Mouse (Mus musculus) kidney, adult 2 months (tissue): ENCODE results near the gene Tas2r119. TPM values are rescaled to one million over a fixed set of nuclear protein-coding genes. Genes with fewer than 3 reads are reported as not detected.

ENCODE experiments used
- DNase-seq: peaks from one replicate; pipeline ENCODE4 v3.0.0; 2021
- H3K27ac ChIP-seq: fragments of 200-500 bp; 2 replicates; pipeline ENCODE4 v1.5.1; 2012; ENCODE audit warnings: low read depth, low read length, control low read depth, inconsistent platforms; ENCODE audit not compliant: insufficient read depth
- H3K27me3 ChIP-seq: fragments of 200-500 bp; replicated peaks from 2 replicates; pipeline ENCODE4 v1.6.1; 2012; ENCODE audit warnings: mild to moderate bottlenecking, moderate library complexity, low read length, inconsistent platforms; ENCODE audit not compliant: control insufficient read depth, insufficient read depth
- H3K36me3 ChIP-seq: fragments of 200-500 bp; 2 replicates; pipeline ENCODE4 v1.6.1; 2012; ENCODE audit warnings: mild to moderate bottlenecking, moderate library complexity, low read length, inconsistent platforms; ENCODE audit not compliant: control insufficient read depth, insufficient read depth
- H3K4me1 ChIP-seq: fragments of 200-500 bp; 2 replicates; pipeline ENCODE4 v1.6.1; 2011; ENCODE audit warnings: low read length; ENCODE audit not compliant: control insufficient read depth, insufficient read depth
- H3K4me3 ChIP-seq: fragments of 200-500 bp; 2 replicates; pipeline ENCODE4 v1.5.1; 2011; ENCODE audit warnings: mild to moderate bottlenecking, low read depth, low read length, control low read depth; ENCODE audit not compliant: insufficient read depth
- CTCF ChIP-seq: fragments of 200-500 bp; conservative IDR thresholded peaks from 2 replicates; pipeline ENCODE4 v1.5.1; 2011; ENCODE audit warnings: low read depth, mild to moderate bottlenecking, control low read depth, low read length, moderate library complexity, mixed read lengths; ENCODE audit not compliant: insufficient read depth, insufficient read length
- POLR2A ChIP-seq: fragments of 200-500 bp; IDR thresholded peaks from one replicate; pipeline ENCODE4 v1.6.1; 2011; ENCODE audit warnings: low read depth, low read length, control low read depth
- WGBS: fragments of 180-500 bp; shearing (Covaris S2); methylation state at CpG from one replicate; pipeline ENCODE4 v1.1.7; 2018; 5-methylcytosine and 5-hydroxymethylcytosine counted together
- polyA plus RNA-seq: library from polyadenylated mRNA; depleted of rRNA; stranded (reverse); fragments of >200 nt; gene quantifications from 2 replicates; pipeline ENCODE4 v1.2.3, GENCODE M21; 2012; rRNA removed

The Tas2r119 gene
- polyA plus RNA-seq: not detected in 2 replicates

- Histone ChIP-seq H3K4me3 (no peak within 1 kb of the TSS), H3K36me3 (no peaks in the 10 kb centered on the region), H3K27ac (no peak within 1 kb of the TSS), H3K4me1 (peaks cover 3% of the 10 kb centered on the region; the same call in 1 of the 2 replicates), H3K27me3 (no peaks in the 10 kb centered on the region)
- TF ChIP-seq POLR2A (no peak), CTCF (no peak)
- WGBS: 93% methylated on average over 4 of the region's 4 CpGs
- DNase-seq: no peak
These were observed at the start of gene Tas2r119 for GRCm38 (mm10) chr15:32176989-32177388. Tas2r119 (plus strand) TSS chr15:32177289.

DNA sequence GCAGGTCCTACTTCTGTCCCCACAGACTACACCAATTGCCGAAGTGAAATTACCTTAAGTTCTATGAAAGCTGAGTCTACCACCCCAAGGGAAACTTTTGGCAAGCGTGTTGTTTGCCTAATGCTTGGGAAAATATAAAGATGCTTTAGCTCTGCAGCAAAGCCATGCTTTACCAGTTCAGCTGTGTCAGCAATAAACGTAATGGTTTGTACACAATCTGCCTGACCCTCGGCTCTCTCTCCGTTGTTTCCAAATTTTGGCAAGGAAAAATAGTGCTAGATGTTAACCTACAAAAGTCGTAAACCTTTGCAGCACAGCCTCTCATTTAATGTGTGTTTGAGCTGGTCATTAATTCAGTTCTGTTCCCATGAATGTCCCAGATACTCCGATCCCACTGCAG is 44.8 kb upstream of the Tas2r119 start:
- Histone ChIP-seq H3K4me1 (no peaks in the 10 kb centered on the region), H3K36me3 (no peaks in the 10 kb centered on the region), H3K27ac (no peak overlapping the region), H3K4me3 (no peak overlapping the region), H3K27me3 (no peaks in the 10 kb centered on the region)
- TF ChIP-seq CTCF: no peak
- TF ChIP-seq POLR2A: no peak
- DNase-seq: no peak
- WGBS: 70% methylated on average over 7 of the region's 7 CpGs

DNA sequence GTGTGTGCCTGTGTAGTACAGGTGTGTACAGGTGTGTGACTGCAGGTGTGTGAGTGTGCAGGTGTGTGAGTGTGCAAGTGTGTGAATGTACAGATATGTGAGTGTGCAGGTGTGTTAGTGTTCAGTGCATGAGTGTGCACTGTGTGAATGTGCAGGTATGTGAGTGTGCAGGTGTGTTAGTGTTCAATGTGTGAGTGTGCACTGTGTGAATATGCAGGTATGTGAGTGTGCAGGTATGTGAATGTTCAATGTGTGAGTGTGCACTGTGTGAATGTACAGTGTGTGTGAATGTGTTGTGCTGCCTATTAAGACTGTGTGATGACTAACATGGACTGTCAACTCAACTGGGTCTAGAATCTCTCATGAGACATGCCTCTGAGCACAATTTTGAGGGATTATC is 35.4 kb upstream of the Tas2r119 start:
- no peak for DNase-seq

DNA sequence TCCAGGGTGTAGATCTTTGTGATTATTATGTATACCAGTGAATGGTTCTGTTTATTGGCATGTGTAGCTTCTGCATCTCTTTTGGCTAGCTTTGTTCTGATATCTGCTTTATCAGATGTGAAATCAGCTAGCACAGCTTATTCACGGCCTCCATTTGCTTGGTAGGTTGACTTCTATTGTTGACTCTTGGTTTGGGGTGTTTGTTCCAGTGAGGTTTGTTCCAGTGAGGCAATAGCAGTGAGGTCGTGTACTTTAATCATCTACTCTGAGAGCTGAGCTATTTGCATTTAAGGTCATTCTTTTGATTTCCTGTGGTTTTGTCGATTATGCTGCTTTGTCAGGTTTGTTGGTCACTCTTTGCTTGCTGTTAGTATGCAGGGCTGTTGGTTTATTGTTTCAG is 32.8 kb upstream of the Tas2r119 start:
- no peak overlapping the region for H3K27ac ChIP-seq
- no peaks in the 10 kb centered on the region for H3K36me3 ChIP-seq
- H3K27me3 ChIP-seq: no peaks in the 10 kb centered on the region
- no peak for DNase-seq
- no peak for TF ChIP-seq CTCF
- TF ChIP-seq POLR2A: no peak
- H3K4me1 ChIP-seq: no peaks in the 10 kb centered on the region
- WGBS: 39% methylated on average over 3 of the region's 3 CpGs
- H3K4me3 ChIP-seq: no peak overlapping the region

More for the DNA sequence above, 35.4 kb upstream of the Tas2r119 start:
- H3K36me3 ChIP-seq: no peaks in the 10 kb centered on the region
- no peak overlapping the region for H3K4me3 ChIP-seq
- no peak overlapping the region for H3K27ac ChIP-seq
- H3K27me3 ChIP-seq: no peaks in the 10 kb centered on the region
- no peaks in the 10 kb centered on the region for H3K4me1 ChIP-seq
- TF ChIP-seq POLR2A (no peak), CTCF (no peak)

DNA sequence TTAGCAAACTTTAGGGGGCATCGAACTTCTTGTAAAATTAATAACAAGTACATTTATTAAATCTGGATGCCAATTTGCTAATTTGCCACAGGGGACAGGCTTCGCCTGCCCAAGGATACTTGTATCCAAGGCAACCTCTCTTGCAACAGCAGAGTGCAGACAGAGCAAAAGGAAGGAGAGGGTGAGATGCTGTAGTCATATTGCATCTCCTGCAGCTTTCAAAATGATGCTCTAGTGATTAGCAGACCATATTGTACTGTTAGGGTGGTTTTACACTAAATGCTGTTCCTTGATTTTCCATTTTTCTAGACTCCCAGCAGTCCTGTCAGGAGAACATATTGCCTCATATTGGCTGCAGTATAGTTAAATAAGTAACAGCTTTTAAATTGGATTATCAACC is 23.7 kb upstream of the Tas2r119 start:
- DNase-seq: no peak
- WGBS: 92% methylated on average over 2 of the region's 2 CpGs
- H3K4me3 ChIP-seq: no peak overlapping the region

GRCm38 (mm10) chr15:32153857-32154449 is 23.1 kb upstream of the Tas2r119 start:
- 64% methylated on average over 11 of the region's 11 CpGs for WGBS
- DNase-seq: no peak
- no peak overlapping the region for H3K4me3 ChIP-seq
- H3K27me3 ChIP-seq: no peaks in the 10 kb centered on the region
- no peak overlapping the region for H3K27ac ChIP-seq
- TF ChIP-seq POLR2A: no peak
- no peak for TF ChIP-seq CTCF
- no peaks in the 10 kb centered on the region for H3K4me1 ChIP-seq
- no peaks in the 10 kb centered on the region for H3K36me3 ChIP-seq

More for the DNA sequence above, 23.7 kb upstream of the Tas2r119 start:
- Histone ChIP-seq H3K4me1 (no peaks in the 10 kb centered on the region), H3K27ac (no peak overlapping the region), H3K27me3 (no peaks in the 10 kb centered on the region), H3K36me3 (no peaks in the 10 kb centered on the region)
- TF ChIP-seq CTCF (no peak), POLR2A (no peak)

- Histone ChIP-seq H3K27me3 (no peaks in the 10 kb centered on the region), H3K4me3 (no peak overlapping the region), H3K36me3 (no peaks in the 10 kb centered on the region), H3K4me1 (no peaks in the 10 kb centered on the region), H3K27ac (no peak overlapping the region)
- TF ChIP-seq CTCF: no peak
- TF ChIP-seq POLR2A: no peak
- 70% methylated on average over 5 of the region's 5 CpGs for WGBS
- DNase-seq: no peak
These were observed 21.0 kb upstream of the Tas2r119 start for GRCm38 (mm10) chr15:32156126-32156525.

DNA sequence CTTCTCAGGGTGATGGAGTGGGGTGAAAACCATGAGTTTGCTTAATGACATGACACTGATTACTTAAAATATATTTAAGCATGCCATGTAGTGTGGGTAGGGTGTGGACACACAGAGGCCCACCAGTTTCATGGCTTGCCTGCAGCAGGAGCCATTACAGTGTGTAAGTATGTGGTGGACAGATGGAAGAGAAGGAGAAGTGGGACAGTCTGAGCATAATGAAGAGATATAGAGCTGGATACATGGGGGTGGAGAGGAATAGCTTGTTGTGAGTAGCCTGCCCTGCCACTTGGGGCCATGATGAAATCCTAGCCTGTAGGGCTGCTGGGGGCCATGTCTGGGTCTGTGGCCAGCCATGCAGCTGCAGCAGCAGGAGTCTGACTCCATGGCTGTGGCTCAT is 16.8 kb upstream of the Tas2r119 start:
- no peak for TF ChIP-seq POLR2A
- no peak for TF ChIP-seq CTCF
- Histone ChIP-seq H3K27ac (no peak overlapping the region), H3K36me3 (no peaks in the 10 kb centered on the region), H3K4me3 (no peak overlapping the region), H3K4me1 (no peaks in the 10 kb centered on the region), H3K27me3 (no peaks in the 10 kb centered on the region)
- no peak for DNase-seq
